ENCODE assay signal across 21 mouse cellular contexts in the genomic region with DNA sequence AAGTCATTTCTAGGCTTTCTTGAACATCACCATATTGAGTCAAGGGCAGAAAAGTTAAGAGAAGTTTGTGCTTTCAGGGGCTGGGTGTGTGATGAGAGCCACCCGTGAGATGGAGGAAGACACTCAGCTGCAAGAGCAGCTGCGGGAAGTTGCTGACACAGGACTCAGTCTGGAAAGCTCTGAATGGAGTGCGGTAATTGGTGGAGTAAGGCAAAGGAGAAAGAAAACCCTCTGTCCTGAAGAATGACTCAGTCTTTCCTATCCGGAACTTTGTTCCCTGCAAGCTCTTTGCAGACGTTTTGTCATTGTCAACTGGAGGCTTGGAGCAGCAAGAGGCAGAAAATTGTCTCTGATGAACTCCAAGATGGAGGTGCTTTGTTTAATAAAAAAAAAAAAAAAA.
DNase-seq lines count a peak whose midpoint lies in the region; ATAC-seq and TF ChIP-seq lines count a peak whose summit lies in the region.
"Had no signal": no experiment of that assay in that cellular context is flagged by ENCODE, and none has a peak within 500 bp of the region (broad histone marks: within the 10 kb centered on the region; RNA-seq: fewer than 3 reads in every experiment).

No protein-coding gene starts in this region.

- no peak overlapping the region for H3K4me2 ChIP-seq in heart, postnatal 0 days (ENCODE audit: low read depth, low read length)
- H3K4me2 ChIP-seq in heart, embryonic 12.5 days: no peak overlapping the region
- H3K4me2 ChIP-seq: hindbrain, embryonic 13.5 days had no signal

- no peak overlapping the region for H3K4me3 ChIP-seq in heart, postnatal 0 days (ENCODE audit: low read depth, low read length)
- H3K4me3 ChIP-seq in heart, embryonic 12.5 days: no peak overlapping the region
- H3K4me3 ChIP-seq: embryonic facial prominence, embryonic 10.5 days; hindbrain, embryonic 13.5 days had no signal

- no peak for ATAC-seq in heart, postnatal 0 days (ENCODE audit: insufficient read depth, low read depth)
- no peak for ATAC-seq in heart, embryonic 12.5 days (ENCODE audit: insufficient number of reproducible peaks, low FRiP score)
- ATAC-seq: forebrain, embryonic 16.5 days; hindbrain, postnatal 0 days had no signal

- no peaks in the 10 kb centered on the region for H3K9me3 ChIP-seq in heart, postnatal 0 days (replicated peaks; ENCODE audit: control insufficient read depth, low read length)
- no peaks in the 10 kb centered on the region for H3K9me3 ChIP-seq in heart, embryonic 12.5 days (replicated peaks)
- H3K9me3 ChIP-seq: embryonic facial prominence, embryonic 10.5 days; hindbrain, embryonic 13.5 days had no signal

- H3K27me3 ChIP-seq in heart, postnatal 0 days (ENCODE audit: control insufficient read depth, insufficient read depth, low read length): no peaks in the 10 kb centered on the region
- H3K27me3 ChIP-seq in heart, embryonic 12.5 days (replicated peaks): no peaks in the 10 kb centered on the region
- H3K27me3 ChIP-seq: CH12.LX; hindbrain, embryonic 13.5 days had no signal

- no peak for TF ChIP-seq CTCF in heart, postnatal 0 days (IDR thresholded peaks at IDR 0.05; ENCODE audit: low read depth)
- no peak for TF ChIP-seq CTCF in brain, embryonic 14.5 days (IDR thresholded peaks at IDR 0.05; ENCODE audit: borderline replicate concordance, extremely low read depth, insufficient read depth, insufficient read length)

- TF ChIP-seq EP300 in heart, postnatal 0 days (IDR thresholded peaks at IDR 0.05; ENCODE audit: low read depth): no peak

- TF ChIP-seq POLR2A in brain, embryonic 14.5 days (IDR thresholded peaks at IDR 0.05; ENCODE audit: borderline replicate concordance, extremely low read depth, insufficient read depth, insufficient read length, poor library complexity, severe bottlenecking): no peak

- 42% methylated on average over 5 of the region's 5 CpGs for WGBS in heart, postnatal 0 days
- WGBS in heart, embryonic 12.5 days: 50% methylated on average over 5 of the region's 5 CpGs

- H3K27ac ChIP-seq in heart, postnatal 0 days (ENCODE audit: low read depth): no peak overlapping the region
- H3K27ac ChIP-seq in heart, embryonic 12.5 days (ENCODE audit: poor library complexity, severe bottlenecking): no peak overlapping the region
- H3K27ac ChIP-seq: embryonic facial prominence, embryonic 10.5 days; hindbrain, embryonic 13.5 days; hindbrain, postnatal 0 days had no signal

- peak; percentile 1 for DNase-seq in embryo, embryonic 11 days
- DNase-seq in embryo, embryonic 10 days (ENCODE audit: low spot score): no peak
- peak; percentile 8 for DNase-seq in heart, postnatal 0 days (ENCODE audit: low spot score)
- DNase-seq in 416B (ENCODE audit: low read depth): peak; percentile 74
- peak; percentile 35 for DNase-seq in brain, embryonic 14.5 days (ENCODE audit: low read depth)
- DNase-seq in ovary, postnatal 10 days (ENCODE audit: low spot score): no peak
- DNase-seq: adrenal gland, adult 8-10 months; adrenal gland, postnatal 36 days; cerebellum, adult 11-12 months; cerebellum, adult 9-10 months; cerebellum, postnatal 25 days; gastrocnemius, postnatal 36 days; heart, adult 11 months; heart, postnatal 14 days; kidney, adult 11 months had no signal

- no peak overlapping the region for H3K9ac ChIP-seq in heart, postnatal 0 days (replicated peaks; ENCODE audit: low read depth, low read length)
- H3K9ac ChIP-seq in heart, embryonic 12.5 days: no peak overlapping the region
- H3K9ac ChIP-seq: hindbrain, embryonic 13.5 days had no signal

- no peaks in the 10 kb centered on the region for H3K4me1 ChIP-seq in heart, postnatal 0 days (ENCODE audit: control insufficient read depth, insufficient read depth)
- no peaks in the 10 kb centered on the region for H3K4me1 ChIP-seq in heart, embryonic 12.5 days (replicated peaks)
- H3K4me1 ChIP-seq: embryonic facial prominence, embryonic 10.5 days; hindbrain, embryonic 13.5 days had no signal

- no peaks in the 10 kb centered on the region for H3K36me3 ChIP-seq in heart, postnatal 0 days (replicated peaks; ENCODE audit: control insufficient read depth, insufficient read depth, low read length)
- H3K36me3 ChIP-seq in heart, embryonic 12.5 days: no peaks in the 10 kb centered on the region
- H3K36me3 ChIP-seq: embryonic facial prominence, embryonic 10.5 days; hindbrain, embryonic 13.5 days had no signal

Comparison
In these comparisons a context has a peak if more than half of its experiments do, and no peak if none do; other contexts are left out.
1. DNase-seq: peak in embryo, embryonic 11 days (single experiment), heart, postnatal 0 days (single experiment), 416B (single experiment) and brain, embryonic 14.5 days (single experiment); none in embryo, embryonic 10 days (single experiment) and ovary, postnatal 10 days (single experiment).